Mouse (Mus musculus) cortical plate, adult 2 months (tissue): ENCODE data around the gene Trim43a.

Experiments
- CTCF ChIP-seq: fragments of 200-500 bp; IDR thresholded peaks from 2 replicates; pipeline ENCODE4 v1.5.1; 2011; ENCODE audit warnings: mild to moderate bottlenecking, control low read depth, low read length; ENCODE audit not compliant: insufficient read depth; ENCODE audit errors: extremely low read depth
- POLR2A ChIP-seq: fragments of 200-500 bp; IDR thresholded peaks from 2 replicates; pipeline ENCODE4 v1.6.1; 2011; ENCODE audit warnings: mild to moderate bottlenecking, low read length, control low read depth; ENCODE audit not compliant: insufficient read depth; ENCODE audit errors: extremely low read depth

DNA sequence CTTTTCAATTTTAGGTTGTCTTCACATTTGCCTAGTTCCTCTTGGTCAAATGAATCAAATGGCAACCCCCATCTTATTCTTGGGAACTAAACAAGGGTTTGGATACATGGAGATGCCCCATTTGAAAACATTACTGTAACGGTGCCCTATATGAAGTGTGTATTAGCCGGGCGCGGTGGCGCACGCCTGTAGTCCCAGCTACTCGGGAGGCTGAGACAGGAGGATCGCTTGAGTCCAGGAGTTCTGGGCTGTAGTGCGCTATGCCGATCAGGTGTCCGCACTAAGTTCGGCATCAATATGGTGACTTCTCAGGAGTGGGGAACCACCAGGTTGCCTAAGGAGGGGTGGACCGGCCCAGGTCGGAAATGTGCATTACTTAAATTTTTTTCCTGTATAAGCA is 27.6 kb upstream of the Trim43a start:
- no peak for TF ChIP-seq CTCF
- TF ChIP-seq POLR2A: no peak
